Mouse (Mus musculus): ENCODE measurements around the gene Cd164. TPM values are rescaled to one million over a fixed set of nuclear protein-coding genes. Genes with fewer than 3 reads are reported as not detected.

Gene Cd164
- polyA plus RNA-seq, 1 experiment from 2014 or later: 184 TPM

DNA sequence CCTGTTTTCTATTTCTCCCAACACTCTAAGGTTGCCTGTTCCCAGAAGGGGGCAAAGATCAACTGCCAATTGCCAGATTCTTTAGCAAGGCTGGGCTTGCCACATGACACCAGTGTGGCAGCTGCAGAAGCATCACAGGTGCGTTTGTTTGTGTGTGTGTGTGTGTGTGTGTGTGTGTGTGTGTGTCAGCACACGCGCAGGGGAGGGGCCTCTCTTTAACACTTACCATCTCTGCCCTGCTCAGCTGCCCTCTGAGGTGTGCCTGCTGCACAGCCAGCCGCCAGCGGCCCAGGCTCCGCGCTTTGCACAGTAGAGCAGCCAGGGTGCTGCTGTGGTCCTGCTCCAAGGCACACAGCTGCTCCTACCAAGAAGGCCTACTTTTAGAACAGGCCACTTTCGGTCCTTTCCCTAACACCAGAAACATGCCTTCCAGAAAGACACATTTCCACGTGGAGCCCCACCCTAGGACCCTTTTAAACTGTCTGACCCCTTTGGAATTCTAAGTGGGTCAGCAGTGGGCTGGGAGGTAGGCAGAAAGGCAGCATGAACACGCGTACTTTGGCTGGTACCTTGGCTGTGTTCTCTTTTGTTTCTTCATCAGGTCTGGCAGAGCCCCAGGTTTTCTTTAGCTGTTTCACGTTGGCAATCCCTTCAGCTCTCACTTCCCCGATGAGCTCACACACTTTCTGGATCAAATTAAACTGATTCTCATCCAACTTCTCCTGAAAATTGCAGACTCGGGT, 33.8 kb downstream of the Cd164 start:
- H3K9ac ChIP-seq: no peak overlapping the region; the same call in 1 of the 2 replicates
- 26% methylated on average over 14 of the region's 14 CpGs for WGBS
- no peak overlapping the region for H3K4me3 ChIP-seq
- H3K36me3 ChIP-seq: peaks cover 4% of the 10 kb centered on the region
- ATAC-seq (ENCODE audit: low FRiP score, low read depth): peak; percentile 86
- 0 out of 2 replicates have a peak overlapping the region, but pooled peaks have one; percentile 4 for H3K4me2 ChIP-seq (replicated peaks)
- peak overlapping the region; percentile 67 for H3K27ac ChIP-seq
- peaks cover 28% of the 10 kb centered on the region for H3K4me1 ChIP-seq
- H3K27me3 ChIP-seq: no peaks in the 10 kb centered on the region
- peaks cover 5% of the 10 kb centered on the region for H3K9me3 ChIP-seq

DNA sequence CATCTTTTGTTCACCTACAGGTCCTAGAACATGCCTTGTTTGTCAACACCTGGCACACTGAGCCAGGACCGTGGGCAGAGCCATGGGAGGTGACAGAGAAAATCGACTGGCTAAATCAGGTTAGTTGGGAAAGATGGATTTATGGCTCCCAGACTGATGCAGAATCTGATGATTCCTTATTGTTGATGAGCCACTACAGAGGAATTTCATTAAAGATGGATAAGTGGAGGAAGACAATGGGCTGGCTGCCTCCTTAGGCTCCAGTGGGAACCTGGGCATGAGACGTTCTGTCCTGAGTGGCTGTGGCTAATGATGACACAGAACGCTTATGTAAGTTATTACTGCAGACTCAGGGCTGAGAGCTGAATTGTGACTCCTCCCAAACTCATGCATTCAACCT, 34.5 kb downstream of the Cd164 start:
- ATAC-seq (ENCODE audit: low FRiP score, low read depth): no peak
- 73% methylated on average over 4 of the region's 4 CpGs for WGBS
- Histone ChIP-seq H3K4me2 (replicated peaks) (no peak overlapping the region), H3K9ac (no peak overlapping the region), H3K9me3 (peaks cover 5% of the 10 kb centered on the region), H3K4me1 (peaks cover 28% of the 10 kb centered on the region), H3K36me3 (peaks cover 4% of the 10 kb centered on the region), H3K27me3 (no peaks in the 10 kb centered on the region), H3K27ac (no peak overlapping the region), H3K4me3 (no peak overlapping the region)

DNA sequence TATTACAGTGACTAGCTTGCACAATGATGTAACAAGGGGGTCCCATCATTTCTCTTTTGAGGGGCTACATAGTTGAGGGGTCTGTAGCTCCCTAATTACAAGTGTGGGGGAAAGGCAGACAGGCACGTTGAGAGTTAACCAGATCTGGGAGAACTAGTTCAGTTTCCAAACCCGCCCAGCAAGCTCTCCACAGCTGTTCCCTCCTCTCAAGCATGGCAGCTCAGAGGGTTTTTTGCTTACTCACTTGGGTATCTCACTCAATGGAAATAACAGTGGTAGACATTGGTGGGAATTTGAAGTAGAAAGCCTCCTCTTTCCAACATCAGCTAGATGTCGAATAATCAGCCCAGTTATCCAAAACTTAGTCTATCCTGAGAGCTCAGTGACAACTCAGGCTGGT, 35.9 kb downstream of the Cd164 start:
- no peak overlapping the region for H3K9ac ChIP-seq
- H3K4me1 ChIP-seq: peaks cover 28% of the 10 kb centered on the region
- H3K27ac ChIP-seq: no peak overlapping the region
- no peaks in the 10 kb centered on the region for H3K36me3 ChIP-seq
- no peaks in the 10 kb centered on the region for H3K27me3 ChIP-seq
- H3K4me3 ChIP-seq: no peak overlapping the region
- WGBS: 78% methylated on average over 3 of the region's 3 CpGs
- no peak overlapping the region for H3K4me2 ChIP-seq (replicated peaks)
- H3K9me3 ChIP-seq: 0 out of 2 replicates have a peak, but pooled peaks cover 5% of the 10 kb centered on the region
- no peak for ATAC-seq (ENCODE audit: low FRiP score, low read depth)

DNA sequence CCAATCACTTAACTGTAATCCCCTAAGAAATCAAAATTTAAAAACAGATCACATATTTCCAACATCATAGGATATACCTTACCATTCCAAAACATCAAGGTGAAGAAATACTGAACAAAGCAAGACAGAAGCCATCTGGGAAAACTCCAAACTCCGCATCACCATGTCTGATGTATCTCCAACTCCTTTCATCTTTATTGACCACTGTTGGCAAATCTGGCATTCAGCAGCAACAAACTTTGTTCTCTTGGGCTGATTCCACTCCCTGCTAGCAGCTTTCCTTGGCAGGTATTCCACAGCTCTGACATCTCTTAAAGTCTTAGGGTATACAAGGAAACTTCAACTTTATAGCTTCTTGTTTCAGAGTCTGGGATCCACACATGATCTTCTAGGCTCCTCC, 39.2 kb downstream of the Cd164 start:
- Histone ChIP-seq H3K4me3 (no peak overlapping the region), H3K27ac (no peak overlapping the region), H3K4me1 (peaks cover 4% of the 10 kb centered on the region), H3K9me3 (peaks cover 14% of the 10 kb centered on the region; the same call in 1 of the 2 replicates), H3K36me3 (no peaks in the 10 kb centered on the region), H3K4me2 (replicated peaks) (no peak overlapping the region), H3K9ac (no peak overlapping the region), H3K27me3 (no peaks in the 10 kb centered on the region)
- ATAC-seq (ENCODE audit: low FRiP score, low read depth): no peak
- 88% methylated on average over 1 of the region's 1 CpGs for WGBS

DNA sequence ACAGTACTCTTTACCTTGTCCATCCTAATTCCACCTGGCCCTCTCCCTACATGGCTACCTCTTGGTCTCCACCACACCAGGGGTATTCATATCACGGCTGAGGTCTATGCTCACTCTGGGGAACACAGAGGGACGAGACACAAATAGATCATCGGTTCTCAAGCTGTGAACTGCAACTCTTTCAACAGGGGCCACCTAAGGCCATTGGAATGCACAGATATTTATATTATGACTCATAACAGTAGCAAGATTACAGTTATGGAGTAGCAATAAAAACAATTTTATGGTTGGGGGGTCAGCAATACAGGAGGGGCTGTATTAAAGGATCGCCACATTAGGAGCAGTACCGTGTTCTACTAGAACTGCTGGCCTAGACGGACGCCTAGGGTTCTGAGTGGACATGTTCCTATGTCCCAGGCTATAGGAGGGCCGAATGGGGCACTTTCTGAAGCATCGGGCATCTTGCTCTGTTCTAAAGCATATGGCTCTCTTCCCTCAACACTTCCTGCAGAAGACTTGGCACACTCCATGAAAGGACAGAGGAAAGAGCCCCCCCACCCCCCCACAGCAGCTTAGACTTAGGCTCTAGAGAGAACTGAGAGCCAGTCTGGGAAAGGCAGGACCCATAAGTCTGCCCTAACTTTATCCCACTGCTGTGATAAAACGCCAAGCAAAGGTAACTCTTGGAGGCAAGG, 42.6 kb downstream of the Cd164 start:
- H3K4me1 ChIP-seq: no peaks in the 10 kb centered on the region
- H3K9me3 ChIP-seq: peaks cover 14% of the 10 kb centered on the region; the same call in 1 of the 2 replicates
- no peak for ATAC-seq (ENCODE audit: low FRiP score, low read depth)
- H3K27me3 ChIP-seq: no peaks in the 10 kb centered on the region
- no peak overlapping the region for H3K4me3 ChIP-seq
- no peak overlapping the region for H3K9ac ChIP-seq
- no peaks in the 10 kb centered on the region for H3K36me3 ChIP-seq
- no peak overlapping the region for H3K27ac ChIP-seq
- H3K4me2 ChIP-seq (replicated peaks): no peak overlapping the region
- 88% methylated on average over 10 of the region's 10 CpGs for WGBS

DNA sequence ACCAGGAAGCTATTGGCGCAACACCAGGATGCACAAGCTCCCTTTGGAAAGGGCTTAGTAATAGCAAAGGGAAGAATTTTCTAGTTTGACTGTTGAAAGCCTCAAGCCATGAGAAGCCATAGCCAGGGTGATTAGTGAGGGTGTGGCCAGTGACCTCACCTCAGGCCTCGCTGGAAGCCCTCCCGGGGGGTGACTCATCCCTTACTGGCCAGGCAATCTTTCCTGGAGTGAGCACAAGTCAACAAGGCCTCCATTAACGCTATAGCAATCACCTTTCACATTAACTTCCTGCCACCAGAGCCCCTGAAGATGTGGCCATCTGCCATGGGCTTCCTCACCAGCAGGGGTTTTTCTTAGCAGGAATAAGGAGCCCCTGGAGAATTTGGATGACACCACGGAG, 45.9 kb downstream of the Cd164 start:
- ATAC-seq (ENCODE audit: low FRiP score, low read depth): no peak
- no peaks in the 10 kb centered on the region for H3K27me3 ChIP-seq
- 31% methylated on average over 5 of the region's 5 CpGs for WGBS

DNA sequence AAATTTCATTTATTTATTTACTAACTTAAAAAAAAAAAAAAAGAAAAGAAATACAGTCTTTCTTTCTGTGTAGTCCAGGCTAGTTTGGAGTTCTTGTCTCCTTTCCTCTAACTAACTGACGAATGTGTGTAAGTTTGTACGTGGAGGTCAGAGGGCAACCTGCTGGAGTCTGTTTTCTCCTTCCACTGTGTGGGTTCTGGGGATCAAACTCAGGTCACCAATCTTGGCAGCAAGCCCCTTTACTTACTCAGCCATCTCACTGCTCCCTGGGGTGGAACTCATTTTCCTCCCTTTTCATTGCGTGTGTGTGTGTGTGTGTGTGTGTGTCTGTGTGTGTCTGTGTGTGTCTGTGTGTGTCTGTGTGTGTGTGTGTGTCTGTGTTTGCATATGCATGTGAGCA, 49.1 kb downstream of the Cd164 start:
- ATAC-seq (ENCODE audit: low FRiP score, low read depth): no peak
- Histone ChIP-seq H3K4me2 (replicated peaks) (no peak overlapping the region), H3K27ac (no peak overlapping the region), H3K4me1 (peaks cover 5% of the 10 kb centered on the region), H3K27me3 (no peaks in the 10 kb centered on the region), H3K9me3 (no peaks in the 10 kb centered on the region), H3K4me3 (no peak overlapping the region), H3K9ac (no peak overlapping the region), H3K36me3 (no peaks in the 10 kb centered on the region)
- WGBS: 33% methylated on average over 3 of the region's 3 CpGs

More for the DNA sequence above, 45.9 kb downstream of the Cd164 start:
- H3K36me3 ChIP-seq: no peaks in the 10 kb centered on the region
- peaks cover 8% of the 10 kb centered on the region; the same call in 1 of the 2 replicates for H3K9me3 ChIP-seq
- H3K4me2 ChIP-seq (replicated peaks): no peak overlapping the region
- H3K4me3 ChIP-seq: no peak overlapping the region
- H3K27ac ChIP-seq: no peak overlapping the region
- no peaks in the 10 kb centered on the region for H3K4me1 ChIP-seq
- no peak overlapping the region for H3K9ac ChIP-seq

DNA sequence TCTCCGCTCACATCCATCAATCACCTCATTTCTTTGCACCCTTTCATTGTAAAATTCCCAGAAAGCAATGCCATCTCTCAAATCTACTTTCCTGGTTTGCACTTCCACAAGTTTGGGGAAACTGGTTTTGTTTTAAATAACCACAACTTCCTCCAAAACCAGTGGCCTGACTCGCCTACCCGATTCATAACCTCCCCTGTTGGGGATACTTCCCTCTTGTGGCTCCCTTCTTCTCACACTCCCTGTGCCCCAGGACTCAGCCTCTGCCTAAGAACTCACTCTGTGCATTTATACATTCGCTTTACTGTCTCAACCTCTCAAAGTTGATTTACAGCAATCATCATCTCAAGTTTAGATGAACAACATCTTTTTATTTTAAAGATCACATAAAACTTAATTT, 51.9 kb downstream of the Cd164 start:
- WGBS: 80% methylated on average over 4 of the region's 4 CpGs
- no peaks in the 10 kb centered on the region for H3K27me3 ChIP-seq
- H3K36me3 ChIP-seq: no peaks in the 10 kb centered on the region
- ATAC-seq (ENCODE audit: low FRiP score, low read depth): no peak
- H3K27ac ChIP-seq: no peak overlapping the region
- no peak overlapping the region for H3K9ac ChIP-seq
- H3K9me3 ChIP-seq: no peaks in the 10 kb centered on the region
- peaks cover 8% of the 10 kb centered on the region for H3K4me1 ChIP-seq
- no peak overlapping the region for H3K4me3 ChIP-seq
- H3K4me2 ChIP-seq (replicated peaks): no peak overlapping the region

DNA sequence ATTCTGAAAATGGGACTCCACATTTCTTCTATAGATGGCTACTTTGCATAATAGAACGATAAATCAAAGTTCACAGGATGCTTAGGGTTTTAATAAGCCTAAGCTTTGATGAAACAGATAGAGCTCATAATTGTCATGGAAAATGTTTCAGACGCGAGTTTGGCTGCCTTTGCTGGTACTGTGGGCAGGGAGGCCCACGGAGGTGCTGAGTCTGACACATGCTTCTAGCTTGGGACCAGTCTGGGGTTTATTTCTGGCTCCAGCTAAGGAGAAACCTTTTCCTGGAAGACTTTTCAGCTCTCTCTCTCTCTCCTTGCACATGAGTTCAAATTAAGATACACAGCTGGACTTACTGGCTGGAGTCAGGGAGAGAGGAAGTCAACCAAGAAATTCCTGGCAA, 53.1 kb downstream of the Cd164 start:
- Histone ChIP-seq H3K36me3 (no peaks in the 10 kb centered on the region), H3K4me2 (replicated peaks) (no peak overlapping the region), H3K27me3 (no peaks in the 10 kb centered on the region), H3K9me3 (no peaks in the 10 kb centered on the region), H3K27ac (no peak overlapping the region), H3K4me3 (no peak overlapping the region), H3K9ac (no peak overlapping the region), H3K4me1 (peaks cover 8% of the 10 kb centered on the region)
- ATAC-seq (ENCODE audit: low FRiP score, low read depth): no peak
- WGBS: 83% methylated on average over 4 of the region's 4 CpGs

DNA sequence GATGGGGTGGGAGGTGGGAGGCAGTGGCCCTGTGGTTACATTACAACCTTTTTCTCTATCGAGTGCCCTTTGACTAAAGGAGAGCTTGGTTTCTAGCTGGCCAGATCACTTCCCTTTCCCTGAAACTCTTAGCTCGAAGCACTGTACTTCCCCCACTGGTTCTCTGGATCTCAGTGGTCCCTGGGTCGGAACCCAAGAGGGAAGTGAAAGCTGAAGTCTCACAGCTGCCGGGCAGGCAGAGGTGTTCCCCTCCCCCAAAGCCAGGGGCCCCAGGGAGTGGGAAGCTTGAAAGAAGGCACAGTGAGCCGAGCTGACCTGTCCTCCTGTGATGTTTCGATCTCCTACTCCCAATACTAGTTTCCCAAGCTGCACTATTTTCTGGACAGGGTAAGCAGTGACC, 54.0 kb downstream of the Cd164 start:
- no peak for ATAC-seq (ENCODE audit: low FRiP score, low read depth)
- no peak overlapping the region for H3K27ac ChIP-seq
- 16% methylated on average over 6 of the region's 6 CpGs for WGBS
- H3K4me1 ChIP-seq: peaks cover 8% of the 10 kb centered on the region
- H3K9me3 ChIP-seq: no peaks in the 10 kb centered on the region
- H3K36me3 ChIP-seq: no peaks in the 10 kb centered on the region
- H3K4me2 ChIP-seq (replicated peaks): no peak overlapping the region
- H3K4me3 ChIP-seq: no peak overlapping the region
- H3K9ac ChIP-seq: no peak overlapping the region
- H3K27me3 ChIP-seq: no peaks in the 10 kb centered on the region

DNA sequence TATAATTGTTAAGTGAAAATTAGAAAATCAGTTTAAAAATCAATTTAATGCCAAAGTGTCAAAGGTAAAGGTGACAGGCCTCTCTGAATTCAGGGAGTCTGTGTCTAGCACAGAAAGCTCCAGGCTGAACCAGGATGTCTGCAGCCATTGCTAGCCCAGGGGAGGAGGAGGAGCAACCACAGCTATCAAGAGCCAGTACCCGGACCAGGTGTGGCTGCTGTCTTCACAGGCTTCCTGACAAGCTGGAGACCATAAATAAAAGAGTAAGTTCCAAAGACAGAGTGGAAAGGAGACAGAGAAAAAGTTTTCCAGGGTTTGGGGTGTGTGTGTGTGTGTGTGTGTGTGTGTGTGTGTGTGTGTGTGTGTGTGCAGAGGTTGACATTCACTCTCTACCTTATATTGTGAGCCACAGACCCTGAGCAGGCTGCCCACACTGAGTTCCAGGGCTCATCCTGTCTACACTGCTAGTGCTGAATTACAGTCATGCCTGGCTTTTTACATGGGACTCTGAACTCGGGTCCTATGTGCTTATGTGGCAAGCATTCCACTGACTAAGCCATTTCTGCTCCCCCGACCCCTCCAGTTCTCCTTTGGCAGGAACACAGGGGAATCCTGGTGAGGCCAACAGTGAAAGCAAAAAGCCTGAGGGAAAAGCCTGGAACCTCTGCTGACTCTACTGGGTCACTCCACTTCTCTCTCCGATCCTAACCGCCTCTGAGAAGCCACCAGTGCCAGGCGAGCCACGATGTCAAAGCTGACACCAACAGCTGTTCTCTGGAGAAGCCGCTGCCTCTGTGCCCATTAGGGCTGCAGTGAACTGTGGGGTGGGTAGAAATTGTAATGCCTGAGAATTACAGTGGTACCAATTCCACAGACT, 56.5 kb downstream of the Cd164 start:
- Histone ChIP-seq H3K27ac (peak overlapping the region; percentile 58), H3K9ac (no peak overlapping the region), H3K4me3 (no peak overlapping the region), H3K4me2 (replicated peaks) (no peak overlapping the region), H3K36me3 (no peaks in the 10 kb centered on the region), H3K9me3 (no peaks in the 10 kb centered on the region), H3K4me1 (peaks cover 8% of the 10 kb centered on the region), H3K27me3 (no peaks in the 10 kb centered on the region)
- ATAC-seq (ENCODE audit: low FRiP score, low read depth): no peak
- 60% methylated on average over 8 of the region's 8 CpGs for WGBS

DNA sequence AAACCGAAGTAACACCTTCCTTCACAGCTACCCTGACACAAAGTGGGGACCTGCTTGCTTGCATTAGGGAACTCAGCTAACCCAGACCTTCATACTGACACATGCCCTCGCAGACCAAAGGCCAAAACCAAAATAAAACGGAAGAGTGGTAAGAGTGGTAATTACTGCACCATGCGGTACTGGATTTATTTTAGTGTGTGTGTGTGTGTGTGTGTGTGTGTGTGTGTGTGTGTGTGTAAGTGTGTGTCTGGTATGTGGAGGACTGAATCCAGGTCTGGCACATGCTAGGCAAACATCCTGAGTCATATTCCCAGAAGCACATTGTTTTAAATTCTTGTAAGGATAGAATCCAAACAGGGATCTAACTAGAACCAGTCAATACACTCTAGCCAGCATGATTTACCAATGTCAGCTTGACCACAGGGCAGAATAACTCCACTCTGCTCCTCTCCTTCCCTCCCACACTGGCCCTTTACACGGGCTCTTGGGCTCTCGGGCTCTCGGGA, 57.2 kb downstream of the Cd164 start:
- peaks cover 8% of the 10 kb centered on the region for H3K4me1 ChIP-seq
- no peak overlapping the region for H3K4me3 ChIP-seq
- no peak overlapping the region for H3K4me2 ChIP-seq (replicated peaks)
- no peaks in the 10 kb centered on the region for H3K9me3 ChIP-seq
- H3K27ac ChIP-seq: no peak overlapping the region; the same call in 1 of the 2 replicates
- H3K27me3 ChIP-seq: no peaks in the 10 kb centered on the region
- no peaks in the 10 kb centered on the region for H3K36me3 ChIP-seq
- no peak overlapping the region for H3K9ac ChIP-seq
- WGBS: 71% methylated on average over 7 of the region's 7 CpGs
- ATAC-seq (ENCODE audit: low FRiP score, low read depth): no peak

All from limb, embryonic 13.5 days (tissue).